Mouse (Mus musculus) left cerebral cortex, adult 2 months (tissue): ENCODE data around the gene Dennd2a. TPM values are rescaled to one million over a fixed set of nuclear protein-coding genes. Genes with fewer than 3 reads are reported as not detected.

Source experiments
- DNase-seq, 2 experiments: peaks; one replicate each; pipeline ENCODE4 v3.0.0; 2021 to 2022; ENCODE audit warnings: low spot score in 2 of 2, mixed read lengths in 1 of 2; ENCODE audit errors: extremely low spot score in 1 of 2
- H3K27ac ChIP-seq: fragments of 200-600 bp; 2 replicates; pipeline ENCODE4 v1.8.1; 2022
- H3K4me3 ChIP-seq: fragments of 200-600 bp; 2 replicates; pipeline ENCODE4 v1.8.1; 2022
- CTCF ChIP-seq: fragments of 200-600 bp; IDR thresholded peaks from 2 replicates; pipeline ENCODE4 v1.8.1; 2022; ENCODE audit warnings: antibody characterized with exemption, mild to moderate bottlenecking, moderate library complexity
- intact Hi-C: fragments of 180-260 bp; cut with DNase I; formaldehyde crosslinking; loops from one replicate; pipeline ENCODE4 v1.15.1; 2025
- total RNA-seq, 2 experiments: library from RNA; stranded (reverse); gene quantifications; 2 replicates each; pipeline ENCODE4 v1.2.3; 2021

Gene Dennd2a
- total RNA-seq, 2 experiments from 2014 or later, result 23.2 to 25.3 TPM

DNA sequence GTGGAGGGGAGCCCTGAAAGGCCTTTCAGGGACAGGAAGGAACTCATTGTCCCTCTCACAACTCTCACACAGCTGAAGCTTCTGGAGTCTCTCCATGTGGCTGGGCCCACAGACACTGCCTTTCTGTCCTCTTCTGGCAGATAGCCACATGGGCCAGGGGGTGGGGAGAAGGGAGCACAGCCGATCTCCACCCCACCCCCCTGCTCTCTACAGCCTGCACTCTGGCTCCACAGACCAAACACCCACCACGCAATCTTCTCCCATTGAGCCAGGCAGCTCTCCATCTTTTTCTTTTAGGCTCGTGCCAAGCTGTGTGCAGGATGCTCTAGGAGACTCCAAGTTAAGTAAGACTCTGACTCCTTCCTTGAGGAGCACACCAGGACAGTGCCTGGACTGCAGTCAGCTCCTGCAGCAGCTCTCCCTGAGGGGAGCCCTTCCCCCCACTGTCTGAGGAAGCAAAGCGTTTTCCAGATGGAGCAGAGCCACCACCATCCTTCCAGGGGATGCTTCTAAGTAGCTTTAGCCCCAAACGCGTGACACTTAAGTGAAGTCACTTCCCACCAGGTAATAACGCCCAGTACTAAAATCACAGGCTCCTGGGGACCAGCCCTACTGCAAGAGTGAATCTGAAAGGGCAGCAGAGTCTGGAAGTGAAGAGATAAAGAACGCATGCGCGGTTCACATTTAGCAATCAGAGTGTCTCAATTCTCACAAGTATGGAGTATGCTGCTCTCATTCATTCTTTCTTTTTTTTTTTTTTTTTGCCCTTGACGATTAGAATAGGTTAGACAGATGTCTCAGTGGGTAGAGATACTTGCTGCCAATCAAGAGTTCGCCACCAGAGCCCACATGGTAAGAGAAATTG, 28.8 kb downstream of the Dennd2a start:
- peak overlapping the region; percentile 80 for H3K27ac ChIP-seq
- intact Hi-C loops, result loop anchor here (2.0 kb wide), 1 partner anchor 14 kb away; no protein-coding TSS in a partner anchor
- DNase-seq, result peak; percentile 57 to 74
- peak overlapping the region; percentile 27 for H3K4me3 ChIP-seq
- TF ChIP-seq CTCF, result no peak

DNA sequence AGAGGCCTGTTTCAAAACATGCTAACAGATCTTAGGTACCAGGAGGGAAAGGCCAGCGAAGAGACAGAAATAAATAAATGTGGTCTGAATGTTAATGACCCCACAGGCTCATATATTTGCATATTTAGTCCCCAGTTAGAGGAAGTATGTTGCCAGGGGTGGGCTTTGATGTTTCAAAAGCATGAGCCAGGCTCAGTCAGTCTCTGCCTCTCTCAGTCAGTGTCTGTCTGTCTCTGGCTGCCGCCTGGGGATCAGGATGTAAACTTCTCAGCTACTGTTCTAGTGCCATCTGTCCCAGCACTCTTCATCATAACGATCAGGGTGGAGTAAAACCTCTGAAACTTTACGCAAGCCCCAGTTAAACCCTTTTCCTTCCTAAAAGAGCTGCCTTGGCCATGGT, 29.9 kb downstream of the Dennd2a start:
- H3K27ac ChIP-seq, result peak overlapping the region; percentile 80
- DNase-seq, result no peak
- intact Hi-C loops, result loop anchor here (2.0 kb wide), 1 partner anchor 15 kb away; no protein-coding TSS in a partner anchor
- H3K4me3 ChIP-seq, result no peak overlapping the region; the same call in 1 of the 2 replicates
- no peak for TF ChIP-seq CTCF

DNA sequence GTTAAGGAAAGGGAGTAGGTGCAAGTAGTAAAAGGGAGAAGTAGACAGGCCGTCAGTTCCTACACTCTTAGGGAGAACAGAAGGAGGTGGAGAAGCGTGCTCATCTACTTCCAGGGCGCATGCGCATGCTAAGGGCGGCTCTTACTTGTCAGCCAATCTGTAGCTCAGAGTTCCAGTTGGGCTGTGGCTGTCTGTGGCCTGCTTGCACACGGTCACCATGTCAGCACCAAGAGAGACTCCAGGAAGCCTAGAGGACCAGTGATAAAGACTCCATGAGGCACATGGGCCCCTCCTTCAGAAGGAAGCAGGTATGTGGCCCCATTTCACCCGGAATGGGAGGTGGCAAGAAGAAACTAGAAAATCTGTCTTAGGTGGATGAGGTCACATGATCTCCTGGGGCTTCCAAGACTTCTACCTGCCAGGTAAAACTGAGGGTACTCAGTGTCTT, 30.3 kb downstream of the Dennd2a start:
- intact Hi-C loops, result no loop called here
- no peak for TF ChIP-seq CTCF
- DNase-seq, result peak in 1 of 2 experiments; percentile 28
- peak overlapping the region; percentile 23; the same call in 1 of the 2 replicates for H3K4me3 ChIP-seq
- peak overlapping the region; percentile 80 for H3K27ac ChIP-seq

DNA sequence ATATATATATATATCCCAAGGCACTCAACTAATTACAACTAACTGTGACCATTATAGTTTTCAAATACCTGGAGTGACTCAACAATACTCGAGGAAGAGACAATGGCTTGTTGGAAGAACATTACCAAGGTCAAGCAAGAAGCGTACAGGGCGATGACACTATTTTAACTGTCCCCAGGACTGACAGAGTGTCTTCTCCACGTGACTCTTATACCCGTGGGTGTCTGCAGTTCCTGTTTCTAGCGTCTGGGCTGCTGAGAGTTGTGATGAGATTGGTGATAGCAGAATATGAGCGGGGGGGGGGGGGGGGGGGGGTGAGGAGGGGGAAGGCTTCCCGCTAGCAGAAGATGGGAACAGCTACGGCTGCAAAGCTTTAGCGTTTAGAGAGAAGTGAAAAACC, 30.9 kb downstream of the Dennd2a start:
- no peak overlapping the region for H3K27ac ChIP-seq
- intact Hi-C loops, result no loop called here

DNA sequence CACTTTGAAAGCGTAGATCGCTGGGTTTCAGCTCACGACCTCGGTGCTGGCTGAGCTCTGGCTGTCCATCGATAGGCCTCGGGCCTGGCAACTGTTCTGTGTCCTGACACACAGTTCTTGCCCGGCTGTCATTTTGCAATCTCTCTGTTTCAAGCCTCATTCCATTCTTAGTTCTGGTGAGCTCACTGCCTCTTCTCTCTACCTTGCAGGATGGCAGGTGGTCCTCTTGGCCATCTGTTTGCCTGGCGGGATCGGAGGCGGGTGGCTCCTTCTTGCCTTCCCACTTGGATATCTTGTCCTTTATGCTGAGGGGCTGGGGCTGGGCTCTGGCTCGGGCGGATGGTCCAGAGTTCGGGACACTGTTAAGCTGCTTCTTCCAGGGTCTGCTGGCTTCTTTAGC, 34.5 kb downstream of the Dennd2a start:
- DNase-seq, result no peak
- no peak overlapping the region for H3K27ac ChIP-seq
- no peak overlapping the region for H3K4me3 ChIP-seq
- intact Hi-C loops, result no loop called here
- TF ChIP-seq CTCF, result no peak

More for the DNA sequence above, 30.9 kb downstream of the Dennd2a start:
- DNase-seq, result no peak
- no peak overlapping the region for H3K4me3 ChIP-seq
- TF ChIP-seq CTCF, result no peak

DNA sequence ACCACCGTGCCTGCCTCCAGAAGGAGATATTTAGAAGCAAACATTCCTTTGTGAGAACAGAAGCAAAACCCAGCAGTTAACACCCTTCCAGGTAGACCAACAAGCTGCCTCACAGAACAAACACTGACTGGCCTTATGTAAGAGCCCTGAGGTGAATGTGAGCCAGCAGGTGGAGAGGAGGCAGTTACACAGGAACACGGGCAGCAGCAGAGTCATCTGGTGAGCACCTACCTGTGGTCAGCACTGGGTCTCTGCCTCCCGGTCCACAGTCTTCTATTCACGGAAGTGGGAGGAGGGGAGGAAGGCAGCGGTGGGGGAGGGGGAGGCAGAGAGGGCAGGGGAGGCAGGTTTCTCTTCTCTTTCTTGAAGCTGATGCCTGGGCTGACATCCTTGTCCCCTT, 35.2 kb downstream of the Dennd2a start:
- intact Hi-C loops, result no loop called here
- Histone ChIP-seq H3K4me3 (no peak overlapping the region), H3K27ac (no peak overlapping the region)
- no peak for TF ChIP-seq CTCF
- no peak for DNase-seq

DNA sequence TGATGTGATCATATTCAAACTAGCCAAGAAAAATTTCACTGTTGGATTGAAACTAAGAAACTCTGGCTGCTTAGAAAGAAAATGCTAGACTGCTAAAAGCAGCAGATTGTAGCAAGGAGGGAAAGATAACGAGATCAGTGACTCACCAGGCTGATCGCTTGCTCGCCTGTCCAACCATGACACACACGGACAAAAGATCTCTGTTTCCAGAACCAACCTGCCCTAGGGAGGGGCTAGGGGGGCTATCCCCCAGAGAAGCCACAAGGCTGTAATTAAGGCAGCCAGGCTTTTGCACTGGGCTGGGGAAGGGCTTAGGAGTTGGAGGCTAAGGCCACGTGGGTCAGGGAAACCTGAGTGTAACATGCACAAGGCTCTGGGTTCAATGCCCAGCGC, 41.9 kb downstream of the Dennd2a start:
- DNase-seq, result no peak
- intact Hi-C loops, result loop anchor here (1.0 kb wide), 1 partner anchor 42 kb away; the partner anchor contains the start of gene Dennd2a
- Histone ChIP-seq H3K27ac (peak overlapping the region; percentile 84), H3K4me3 (no peak overlapping the region)
- TF ChIP-seq CTCF, result no peak

DNA sequence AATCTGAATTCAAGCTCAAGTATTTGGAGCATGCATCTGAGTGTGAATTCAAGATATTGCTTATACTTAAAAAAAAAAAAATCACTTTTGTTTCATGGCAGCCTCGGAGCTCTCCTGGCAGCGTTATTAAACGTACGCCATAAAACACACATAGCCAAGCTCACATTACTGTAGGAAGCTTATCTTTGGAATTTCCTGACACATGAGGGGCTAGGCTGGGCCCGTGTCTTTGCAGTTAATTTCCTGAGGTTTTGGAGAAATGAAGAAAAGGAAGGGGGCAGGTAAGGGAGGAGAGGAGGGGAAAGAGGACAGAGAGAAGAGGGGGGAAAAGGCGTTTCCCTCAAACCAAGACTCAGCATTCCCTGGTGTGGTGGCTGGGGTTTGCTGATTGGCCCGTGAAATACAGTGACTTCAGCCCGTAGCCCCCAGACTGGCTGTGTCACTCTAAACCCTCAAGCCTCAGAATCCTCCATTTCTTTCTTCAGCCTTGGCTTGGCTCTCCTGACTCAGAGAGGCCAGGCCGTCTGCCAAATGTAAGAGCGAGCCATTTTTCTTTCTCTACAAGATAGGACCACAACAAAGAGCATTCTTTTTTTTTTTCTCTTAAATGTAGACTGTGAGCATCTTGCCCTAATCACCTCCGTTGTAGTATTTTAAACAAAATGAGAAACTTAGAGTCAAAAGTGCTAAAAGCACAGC, 42.5 kb downstream of the Dennd2a start:
- intact Hi-C loops, result loop anchor here (1.0 kb wide), 1 partner anchor 42 kb away; the partner anchor contains the start of gene Dennd2a

DNA sequence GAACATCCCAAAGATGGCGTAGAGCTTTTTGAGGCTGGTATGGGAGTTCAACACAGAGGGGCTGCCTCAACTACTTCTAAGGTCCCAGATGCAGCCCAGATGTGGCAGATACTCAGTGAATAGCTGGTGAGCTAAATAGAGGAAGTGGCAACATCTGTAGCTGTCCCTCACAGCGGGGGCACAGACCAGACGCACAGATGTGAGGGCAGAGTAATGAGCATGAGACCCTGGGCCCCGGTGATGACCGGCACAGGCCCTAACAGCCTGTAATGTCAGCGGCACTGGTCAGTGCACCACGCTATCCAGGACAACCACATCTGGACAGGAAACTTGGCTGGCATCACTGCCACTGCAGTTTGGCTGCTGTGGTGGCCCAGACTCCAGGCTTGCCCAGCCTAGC, 54.2 kb downstream of the Dennd2a start:
- intact Hi-C loops, result no loop called here
- no peak for TF ChIP-seq CTCF
- DNase-seq, result no peak
- no peak overlapping the region for H3K4me3 ChIP-seq
- H3K27ac ChIP-seq, result no peak overlapping the region

More for the DNA sequence above, 42.5 kb downstream of the Dennd2a start:
- Histone ChIP-seq H3K4me3 (no peak overlapping the region), H3K27ac (peak overlapping the region; percentile 84)
- TF ChIP-seq CTCF, result no peak
- no peak for DNase-seq

DNA sequence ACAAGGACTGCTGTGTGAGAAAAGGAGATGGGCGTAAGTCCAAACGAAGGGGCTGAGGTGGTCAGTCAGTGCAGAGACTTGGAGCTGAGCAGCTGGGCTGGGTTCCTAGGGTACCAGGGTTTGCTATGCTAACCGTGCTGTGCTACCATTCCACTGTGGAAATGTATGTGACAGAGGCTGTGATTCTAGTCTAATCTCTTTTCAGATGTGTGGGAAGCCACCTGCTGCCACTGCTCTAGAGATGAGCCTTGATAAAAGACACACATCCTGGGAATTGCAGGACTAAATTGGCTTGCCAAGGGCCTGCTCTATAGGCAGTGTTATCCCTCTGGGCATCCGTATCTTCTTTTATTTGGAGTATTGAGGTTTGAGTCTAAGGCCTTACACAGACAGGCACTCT, 60.5 kb downstream of the Dennd2a start:
- no peak for DNase-seq
- H3K27ac ChIP-seq, result no peak overlapping the region; the same call in 1 of the 2 replicates
- TF ChIP-seq CTCF, result no peak
- intact Hi-C loops, result no loop called here
- H3K4me3 ChIP-seq, result no peak overlapping the region

DNA sequence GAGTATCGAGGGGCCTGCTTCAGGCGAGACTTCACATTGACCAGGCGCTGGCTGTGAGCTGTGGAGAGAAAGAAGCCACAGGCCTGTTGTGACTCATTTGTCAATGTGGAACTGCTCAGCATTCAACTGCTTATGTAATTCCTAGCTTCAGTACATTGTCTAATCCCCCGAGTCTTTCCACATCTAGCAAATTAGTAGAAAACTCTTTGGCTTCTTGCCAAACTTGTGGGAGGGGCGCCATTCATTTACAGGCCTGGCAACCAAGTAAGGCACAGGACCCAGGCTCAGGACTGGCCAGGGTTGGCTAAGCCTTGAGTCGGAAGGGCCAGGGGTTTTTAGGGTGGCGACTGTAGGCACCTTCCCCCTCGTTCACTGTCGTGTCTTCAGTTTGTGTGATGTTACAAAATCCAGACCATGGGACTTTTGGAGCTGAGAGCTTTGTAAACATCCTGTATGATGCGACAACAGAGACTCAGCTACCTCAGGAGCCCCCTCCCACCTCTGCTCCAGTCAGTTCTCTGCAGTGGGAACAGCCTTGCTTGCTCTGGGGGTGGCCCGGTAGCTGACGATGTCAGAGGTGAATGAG, 64.4 kb downstream of the Dennd2a start:
- DNase-seq, result peak; percentile 61 to 70
- H3K4me3 ChIP-seq, result no peak overlapping the region
- intact Hi-C loops, result loop anchor here (2.0 kb wide), 1 partner anchor 32 kb away; no protein-coding TSS in a partner anchor
- TF ChIP-seq CTCF, result no peak
- H3K27ac ChIP-seq, result peak overlapping the region; percentile 53
